Mouse (Mus musculus) embryonic facial prominence, embryonic 13.5 days (tissue): ENCODE results near the gene Ndc1. TPM values are rescaled to one million over a fixed set of nuclear protein-coding genes. Genes with fewer than 3 reads are reported as not detected.
"Not testable (repeated sequence)": the region's sequence is repeated elsewhere in the genome, so short reads cannot be mapped to it uniquely, and the experiment has no call there.

Source experiments
- ATAC-seq: fragments of 200-750 bp; cut with Nextera tagmentation; 2 replicates; pipeline ENCODE4 v1.8.0; 2017; ENCODE audit warnings: low read depth; ENCODE audit not compliant: insufficient number of reproducible peaks, insufficient read depth, low FRiP score, low TSS enrichment
- H3K27ac ChIP-seq: fragments of 300-500 bp; sonication (generic); 2 replicates; pipeline ENCODE4 v1.5.1; 2015; ENCODE audit warnings: moderate library complexity, mild to moderate bottlenecking, inconsistent platforms
- H3K27me3 ChIP-seq: fragments of 300-500 bp; sonication (generic); 2 replicates; pipeline ENCODE4 v1.6.1; 2015; ENCODE audit warnings: mild to moderate bottlenecking, inconsistent platforms
- H3K36me3 ChIP-seq: fragments of 300-500 bp; sonication (generic); 2 replicates; pipeline ENCODE4 v1.6.1; 2015; ENCODE audit warnings: mild to moderate bottlenecking, inconsistent platforms
- H3K4me1 ChIP-seq: fragments of 300-500 bp; sonication (generic); 2 replicates; pipeline ENCODE4 v1.6.1; 2015; ENCODE audit warnings: inconsistent platforms
- H3K4me2 ChIP-seq: fragments of 300-500 bp; sonication (generic); 2 replicates; pipeline ENCODE4 v1.6.1; 2015; ENCODE audit warnings: moderate library complexity, mild to moderate bottlenecking, inconsistent platforms
- H3K4me3 ChIP-seq: fragments of 300-500 bp; sonication (generic); 2 replicates; pipeline ENCODE4 v1.5.1; 2015; ENCODE audit warnings: mild to moderate bottlenecking, inconsistent platforms
- H3K9ac ChIP-seq: fragments of 300-500 bp; sonication (generic); 2 replicates; pipeline ENCODE4 v1.6.1; 2015; ENCODE audit warnings: mild to moderate bottlenecking, inconsistent platforms
- H3K9me3 ChIP-seq: fragments of 300-500 bp; sonication (generic); 2 replicates; pipeline ENCODE4 v1.6.1; 2016; ENCODE audit warnings: inconsistent platforms
- WGBS: fragments of 180-500 bp; shearing (Covaris S2); methylation state at CpG from one replicate; pipeline ENCODE4 v1.1.7; 2015; ENCODE audit warnings: mixed read lengths; 5-methylcytosine and 5-hydroxymethylcytosine counted together
- polyA plus RNA-seq: library from polyadenylated mRNA; unstranded; fragments of >200 nt; fragmentation: Nextera tagmentation; extraction: Ambion mirVana; gene quantifications from 2 replicates; pipeline ENCODE4 v1.2.1, GENCODE M21; 2015

The Ndc1 gene
- polyA plus RNA-seq, 1 experiment from 2014 or later, result 36.4 TPM

DNA sequence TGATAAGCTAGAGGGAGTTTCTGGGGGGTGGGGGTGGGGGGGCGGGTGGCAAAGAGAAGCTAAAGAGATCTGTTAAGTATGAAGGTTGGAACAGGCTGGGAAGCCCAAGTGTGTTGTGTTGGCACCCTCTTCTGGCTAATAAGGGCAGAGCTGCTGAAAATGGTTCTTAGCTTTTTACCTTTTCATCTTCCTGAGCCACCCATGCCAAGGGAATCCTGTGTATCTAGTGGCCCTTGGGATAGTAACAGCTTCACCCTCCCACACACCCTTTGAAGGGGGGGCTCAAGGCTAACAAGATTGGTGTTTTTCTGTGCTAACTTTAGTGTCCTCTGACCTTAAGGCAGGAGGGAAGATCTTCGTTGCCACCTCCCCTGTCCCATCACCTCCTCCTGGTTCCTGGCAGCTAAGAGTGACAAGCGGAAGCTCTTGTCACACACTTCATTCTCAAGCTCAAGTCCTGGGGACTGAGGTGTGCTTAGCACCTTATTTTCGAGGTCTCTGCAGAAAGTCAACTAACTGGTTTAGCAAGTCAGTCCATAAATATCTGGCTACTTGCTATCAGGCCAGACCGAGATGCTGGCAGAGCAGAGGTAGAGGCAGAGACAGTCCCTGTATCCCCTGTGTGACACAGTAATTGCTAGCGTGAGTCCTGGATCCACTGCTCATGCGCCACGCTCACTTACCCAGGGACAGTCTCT, 18.1 kb upstream of the Ndc1 start:
- H3K4me1 ChIP-seq, result peaks cover 9% of the 10 kb centered on the region
- ATAC-seq, result no peak
- no peak overlapping the region for H3K4me2 ChIP-seq
- no peak overlapping the region for H3K4me3 ChIP-seq
- H3K9me3 ChIP-seq, result no peaks in the 10 kb centered on the region
- no peak overlapping the region for H3K27ac ChIP-seq
- H3K36me3 ChIP-seq, result peaks cover 52% of the 10 kb centered on the region
- WGBS, result 65% methylated on average over 8 of the region's 8 CpGs
- H3K9ac ChIP-seq, result no peak overlapping the region
- H3K27me3 ChIP-seq, result no peaks in the 10 kb centered on the region

DNA sequence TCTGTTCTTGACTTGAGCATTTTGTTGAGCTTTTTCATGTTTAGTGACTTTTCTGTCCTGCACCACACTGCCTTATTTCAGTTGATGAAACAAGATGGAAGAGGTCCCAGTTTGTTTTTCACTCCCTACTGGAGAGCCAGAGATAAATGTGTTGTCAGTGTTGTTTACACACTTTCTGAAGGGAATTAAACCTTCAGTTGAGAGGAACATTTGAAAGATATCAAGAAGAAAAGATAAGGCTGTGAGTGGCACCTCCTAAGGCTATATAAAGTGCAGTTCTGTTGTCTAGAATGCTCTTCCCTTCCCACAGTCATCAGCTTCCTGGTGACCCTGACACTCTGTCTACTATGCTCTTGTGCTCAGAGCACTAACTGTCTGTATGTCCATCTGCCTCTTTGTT, 16.2 kb upstream of the Ndc1 start:
- Histone ChIP-seq H3K27me3 (no peaks in the 10 kb centered on the region), H3K9me3 (no peaks in the 10 kb centered on the region), H3K4me1 (peaks cover 10% of the 10 kb centered on the region), H3K4me2 (no peak overlapping the region), H3K36me3 (peaks cover 45% of the 10 kb centered on the region), H3K9ac (no peak overlapping the region), H3K4me3 (no peak overlapping the region), H3K27ac (no peak overlapping the region)
- no peak for ATAC-seq

DNA sequence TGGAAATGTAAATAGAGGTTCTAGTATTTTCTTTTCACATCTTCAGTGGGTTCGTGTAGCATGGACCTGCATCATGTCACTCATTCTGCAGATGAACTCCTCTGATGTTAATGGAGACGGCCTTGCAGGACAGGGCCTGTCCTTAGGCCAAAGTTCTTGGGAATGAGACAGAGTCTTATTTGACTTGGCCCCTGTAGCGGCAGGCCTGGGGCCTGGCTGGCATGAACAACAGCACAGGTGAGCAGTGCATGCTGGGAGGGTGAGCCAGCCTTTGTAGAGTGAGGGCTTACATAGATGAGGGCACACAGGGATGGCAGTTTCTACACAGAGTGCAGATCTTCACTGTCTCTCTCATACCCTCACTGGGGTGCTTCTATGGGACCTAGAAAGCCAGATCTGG, 14.0 kb upstream of the Ndc1 start:
- H3K4me3 ChIP-seq, result no peak overlapping the region
- no peak overlapping the region for H3K27ac ChIP-seq
- H3K4me1 ChIP-seq, result peaks cover 7% of the 10 kb centered on the region
- H3K4me2 ChIP-seq, result no peak overlapping the region
- 84% methylated on average over 3 of the region's 3 CpGs for WGBS
- H3K27me3 ChIP-seq, result no peaks in the 10 kb centered on the region
- H3K9ac ChIP-seq, result peak overlapping the region; percentile 32; the same call in 1 of the 2 replicates
- no peaks in the 10 kb centered on the region for H3K9me3 ChIP-seq
- H3K36me3 ChIP-seq, result peaks cover 35% of the 10 kb centered on the region
- peak; percentile 11; the same call in 1 of the 2 replicates for ATAC-seq

DNA sequence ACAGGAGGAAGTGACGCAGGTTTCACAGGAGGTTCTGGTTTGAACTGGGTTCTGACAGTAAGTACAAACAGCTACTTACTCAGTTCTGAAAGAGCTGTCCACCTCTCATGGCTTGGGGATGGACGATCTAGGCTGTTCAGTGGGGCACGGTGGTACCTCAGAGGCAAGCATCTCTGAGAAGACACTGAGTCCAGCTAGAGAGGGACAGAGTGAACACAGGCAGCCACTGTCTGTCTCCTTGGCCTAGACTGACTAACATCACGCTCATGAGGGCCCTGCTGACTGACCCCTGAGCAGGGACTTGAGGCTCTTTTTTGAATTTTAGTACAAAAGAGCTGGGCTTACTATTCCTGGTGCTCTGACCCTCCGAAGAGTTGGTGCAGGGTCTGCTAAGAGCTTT, 13.5 kb upstream of the Ndc1 start:
- H3K4me2 ChIP-seq, result no peak overlapping the region
- H3K9ac ChIP-seq, result peak overlapping the region; percentile 32; the same call in 1 of the 2 replicates
- 88% methylated on average over 5 of the region's 5 CpGs for WGBS
- ATAC-seq, result no peak
- H3K4me3 ChIP-seq, result no peak overlapping the region
- H3K9me3 ChIP-seq, result no peaks in the 10 kb centered on the region
- peaks cover 37% of the 10 kb centered on the region for H3K36me3 ChIP-seq
- no peaks in the 10 kb centered on the region for H3K27me3 ChIP-seq
- 0 out of 2 replicates have a peak, but pooled peaks cover 3% of the 10 kb centered on the region for H3K4me1 ChIP-seq
- no peak overlapping the region for H3K27ac ChIP-seq

DNA sequence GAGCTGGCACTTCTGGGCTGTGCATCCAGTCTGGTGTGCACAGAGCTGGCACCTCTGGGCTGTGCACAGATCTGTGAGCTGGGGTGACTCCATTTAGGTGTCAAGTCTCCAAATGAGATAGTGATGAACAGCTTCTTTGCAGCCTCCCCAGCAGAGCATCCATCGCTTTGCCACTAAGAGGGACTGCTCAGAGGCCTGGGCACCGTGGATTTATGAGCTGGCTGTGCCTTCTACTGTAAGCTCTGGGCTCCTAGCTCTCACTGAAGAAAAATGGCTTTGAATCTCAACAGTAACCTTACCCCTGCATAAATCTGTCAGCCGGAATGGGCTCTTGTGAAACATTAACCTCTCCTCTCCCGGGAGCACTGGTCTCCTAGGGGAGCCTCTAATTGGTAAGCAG, 13.0 kb upstream of the Ndc1 start:
- H3K9me3 ChIP-seq, result no peaks in the 10 kb centered on the region
- no peak for ATAC-seq
- 0 out of 2 replicates have a peak overlapping the region, but pooled peaks have one; percentile 32 for H3K9ac ChIP-seq
- 37% methylated on average over 4 of the region's 4 CpGs for WGBS
- H3K27me3 ChIP-seq, result no peaks in the 10 kb centered on the region
- peaks cover 40% of the 10 kb centered on the region for H3K36me3 ChIP-seq
- H3K27ac ChIP-seq, result no peak overlapping the region
- no peak overlapping the region for H3K4me2 ChIP-seq
- H3K4me3 ChIP-seq, result no peak overlapping the region
- 0 out of 2 replicates have a peak, but pooled peaks cover 3% of the 10 kb centered on the region for H3K4me1 ChIP-seq

DNA sequence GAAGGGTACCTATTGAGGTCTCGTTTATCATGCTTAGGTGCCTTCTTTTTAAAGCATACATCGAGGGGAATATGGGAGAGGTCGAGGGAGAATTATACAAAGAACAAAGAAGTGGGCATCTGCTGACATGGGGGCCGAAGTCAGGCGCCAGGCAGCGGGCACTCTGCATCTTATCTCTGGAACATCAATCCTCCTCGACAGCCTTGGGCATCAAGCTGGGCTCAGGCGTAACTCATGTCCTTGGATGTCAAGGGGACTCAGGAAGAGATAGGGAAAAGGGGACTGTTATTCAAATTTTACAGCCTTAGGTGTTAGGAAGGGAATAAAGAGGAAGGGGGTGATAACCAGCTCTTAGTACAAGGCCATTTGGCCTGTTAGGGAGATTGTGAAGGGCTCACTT, 10.4 kb upstream of the Ndc1 start:
- H3K27me3 ChIP-seq, H3K4me2 ChIP-seq, ATAC-seq, H3K9me3 ChIP-seq, H3K4me1 ChIP-seq, H3K27ac ChIP-seq, H3K9ac ChIP-seq, H3K4me3 ChIP-seq: not testable (repeated sequence)
- H3K36me3 ChIP-seq, result peaks cover 31% of the 10 kb centered on the region
- 87% methylated on average over 8 of the region's 8 CpGs for WGBS

DNA sequence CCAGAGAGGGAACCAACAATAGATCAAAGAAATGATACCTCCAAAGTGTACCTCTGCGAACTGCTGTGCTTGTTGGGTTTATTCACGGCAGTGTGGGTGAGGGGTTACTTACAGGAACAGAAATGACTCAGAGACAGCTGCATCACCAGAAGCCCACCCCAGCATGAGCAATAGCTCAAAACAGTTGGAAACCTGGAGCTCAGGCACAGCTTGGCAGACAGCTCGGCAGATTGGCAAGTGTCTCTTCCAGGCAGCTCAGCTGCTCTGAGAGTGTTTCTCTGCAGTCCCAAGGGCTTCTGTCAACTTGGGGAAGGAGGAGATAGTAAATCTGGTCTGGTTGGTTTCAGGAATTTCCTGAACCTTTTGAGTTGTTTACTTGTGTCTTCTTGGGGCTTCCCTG, 9.1 kb upstream of the Ndc1 start:
- 89% methylated on average over 3 of the region's 3 CpGs for WGBS
- Histone ChIP-seq H3K36me3 (peaks cover 29% of the 10 kb centered on the region), H3K9me3 (no peaks in the 10 kb centered on the region), H3K9ac (no peak overlapping the region), H3K27ac (no peak overlapping the region), H3K4me2 (no peak overlapping the region), H3K4me3 (no peak overlapping the region), H3K27me3 (no peaks in the 10 kb centered on the region), H3K4me1 (0 out of 2 replicates have a peak, but pooled peaks cover 3% of the 10 kb centered on the region)
- no peak for ATAC-seq

DNA sequence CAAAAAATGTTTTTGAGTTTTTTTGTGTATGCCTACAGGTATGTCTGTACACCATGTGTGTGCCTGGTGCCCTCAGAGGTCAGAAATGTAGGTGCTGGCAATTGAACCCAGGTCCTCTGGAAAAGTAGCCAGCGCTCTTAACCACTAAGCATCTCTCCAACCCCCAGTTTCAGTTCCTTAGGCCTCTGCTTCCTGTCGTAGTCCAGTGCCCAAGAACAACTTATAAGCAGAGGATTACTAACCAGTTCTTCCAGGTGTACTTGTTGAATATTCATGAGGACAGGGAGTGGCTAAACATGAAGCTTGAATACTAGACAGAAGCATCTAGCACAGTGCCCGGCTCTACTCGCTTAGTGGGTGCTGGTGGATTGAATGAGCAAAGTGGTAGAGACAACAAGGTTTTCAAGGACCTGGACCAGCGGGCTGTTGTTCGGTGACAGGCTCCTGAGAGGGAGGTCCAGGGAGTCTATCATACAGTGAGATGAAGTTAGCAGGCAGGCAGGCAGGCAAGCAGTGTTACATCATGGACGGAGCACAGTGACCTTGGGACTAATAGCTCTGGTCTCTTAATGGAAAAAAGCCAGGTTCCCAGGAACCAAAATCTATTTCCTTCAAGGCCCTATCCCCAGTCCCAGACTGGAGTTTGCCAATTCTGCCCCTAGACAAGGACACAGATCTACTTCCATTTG, 7.0 kb upstream of the Ndc1 start:
- Histone ChIP-seq H3K9ac (no peak overlapping the region), H3K4me3 (no peak overlapping the region), H3K9me3 (no peaks in the 10 kb centered on the region), H3K4me2 (no peak overlapping the region), H3K27me3 (no peaks in the 10 kb centered on the region), H3K4me1 (no peaks in the 10 kb centered on the region), H3K27ac (no peak overlapping the region), H3K36me3 (peaks cover 16% of the 10 kb centered on the region)
- no peak for ATAC-seq
- WGBS, result 81% methylated on average over 7 of the region's 7 CpGs

DNA sequence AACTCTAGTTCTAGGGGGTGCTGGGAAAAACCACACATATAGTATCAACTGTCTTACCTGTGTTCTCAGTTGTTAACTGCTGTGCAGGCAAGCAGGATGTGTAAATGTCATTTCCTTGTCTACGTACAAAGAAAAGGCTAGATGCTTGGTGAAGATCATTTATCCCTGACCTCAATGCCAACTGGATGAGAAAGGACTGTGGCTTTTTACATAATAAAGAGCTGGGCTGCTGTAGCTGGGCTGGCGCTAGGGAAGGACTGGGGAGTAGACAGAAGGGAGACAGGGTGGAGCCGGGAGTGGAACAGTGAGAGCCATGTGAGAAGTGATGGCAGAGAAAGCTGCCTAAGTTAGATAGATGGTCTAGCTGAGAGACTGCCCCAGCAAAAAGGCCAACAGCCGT, 4.8 kb upstream of the Ndc1 start:
- 77% methylated on average over 4 of the region's 4 CpGs for whole genome bisulfite sequencing

DNA sequence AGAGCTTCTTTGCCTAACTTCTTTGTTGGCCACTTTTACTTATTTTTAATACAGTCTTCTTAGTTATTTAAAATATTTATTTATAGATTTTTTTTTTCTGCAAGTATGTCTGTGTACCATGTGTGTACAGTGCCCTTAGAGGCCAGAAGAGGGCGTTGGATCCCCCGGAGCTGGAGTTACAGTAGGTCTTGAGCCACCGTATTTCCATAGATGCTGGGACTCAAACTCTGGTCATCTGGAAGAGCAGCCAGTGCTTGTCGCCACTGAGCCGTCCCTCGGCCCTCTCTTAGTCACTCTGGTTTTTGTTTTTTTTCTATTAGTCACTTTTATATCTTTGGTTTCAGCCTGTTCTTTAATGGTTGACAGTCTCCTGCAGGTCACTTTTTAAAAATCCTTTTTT, 4.0 kb upstream of the Ndc1 start:
- Histone ChIP-seq H3K4me1 (peaks cover 4% of the 10 kb centered on the region), H3K4me2 (no peak overlapping the region), H3K9me3 (no peaks in the 10 kb centered on the region), H3K27me3 (no peaks in the 10 kb centered on the region), H3K9ac (no peak overlapping the region), H3K4me3 (no peak overlapping the region), H3K27ac (no peak overlapping the region), H3K36me3 (peaks cover 12% of the 10 kb centered on the region)
- ATAC-seq, result no peak
- 75% methylated on average over 6 of the region's 6 CpGs for WGBS

More for the DNA sequence above, 4.8 kb upstream of the Ndc1 start:
- ATAC-seq, result no peak
- Histone ChIP-seq H3K36me3 (peaks cover 16% of the 10 kb centered on the region), H3K9ac (no peak overlapping the region), H3K27ac (no peak overlapping the region), H3K27me3 (no peaks in the 10 kb centered on the region), H3K9me3 (no peaks in the 10 kb centered on the region), H3K4me3 (no peak overlapping the region), H3K4me1 (no peaks in the 10 kb centered on the region), H3K4me2 (no peak overlapping the region)

DNA sequence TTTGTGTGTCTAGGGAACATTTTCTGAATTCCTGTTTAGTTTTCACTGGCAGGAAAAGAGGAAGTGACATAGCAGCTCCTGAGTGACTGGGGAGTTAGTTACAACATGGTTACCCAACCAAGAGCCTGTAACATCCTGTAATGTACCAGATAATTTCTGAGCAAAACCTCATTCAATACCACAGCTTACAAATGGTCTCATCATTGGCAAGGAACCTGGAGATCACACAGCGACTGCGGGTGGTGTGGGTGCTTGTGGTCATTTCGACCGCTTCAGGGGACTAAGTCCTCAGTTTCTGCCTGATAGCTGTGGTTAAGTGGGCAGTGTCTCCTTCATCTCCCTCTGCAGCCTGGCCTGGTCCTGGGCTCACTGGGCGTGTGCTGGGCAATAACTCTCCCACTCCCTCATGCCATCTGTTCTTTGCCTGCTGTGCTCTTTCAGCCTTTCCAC, 3.4 kb upstream of the Ndc1 start:
- Histone ChIP-seq H3K27me3 (no peaks in the 10 kb centered on the region), H3K27ac (no peak overlapping the region), H3K4me2 (no peak overlapping the region), H3K4me3 (no peak overlapping the region), H3K4me1 (peaks cover 10% of the 10 kb centered on the region), H3K9me3 (no peaks in the 10 kb centered on the region), H3K36me3 (peaks cover 9% of the 10 kb centered on the region), H3K9ac (no peak overlapping the region)
- 88% methylated on average over 5 of the region's 5 CpGs for WGBS
- no peak for ATAC-seq

DNA sequence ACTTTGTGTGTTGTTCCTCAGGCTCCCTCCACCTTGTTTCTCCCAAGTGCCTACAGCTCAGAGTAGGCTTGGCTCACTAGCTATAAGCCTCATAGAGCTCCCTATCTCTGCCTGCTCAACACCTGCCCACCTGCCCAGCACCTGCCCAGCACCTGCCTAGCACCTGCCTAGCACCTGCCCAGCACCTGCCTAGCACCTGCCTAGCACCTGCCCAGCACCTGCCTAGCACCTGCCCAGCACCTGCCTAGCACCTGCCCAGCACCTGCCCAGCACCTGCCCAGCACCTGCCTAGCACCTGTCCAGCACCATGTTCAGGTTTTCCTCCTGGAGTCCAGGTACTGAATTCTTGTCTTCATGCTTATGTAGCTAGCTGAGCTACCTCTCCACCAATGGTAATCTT, 1.2 kb upstream of the Ndc1 start:
- ATAC-seq, H3K4me2 ChIP-seq, H3K4me3 ChIP-seq, H3K27ac ChIP-seq, H3K9ac ChIP-seq, H3K27me3 ChIP-seq, H3K9me3 ChIP-seq: not testable (repeated sequence)
- Histone ChIP-seq H3K36me3 (peaks cover 15% of the 10 kb centered on the region), H3K4me1 (peaks cover 11% of the 10 kb centered on the region)
